Mouse (Mus musculus): ENCODE results near the gene Pex19. TPM values are rescaled to one million over a fixed set of nuclear protein-coding genes. Genes with fewer than 3 reads are reported as not detected.

Gene Pex19
- polyA plus RNA-seq, 1 experiment from 2014 or later, result 156 TPM

DNA sequence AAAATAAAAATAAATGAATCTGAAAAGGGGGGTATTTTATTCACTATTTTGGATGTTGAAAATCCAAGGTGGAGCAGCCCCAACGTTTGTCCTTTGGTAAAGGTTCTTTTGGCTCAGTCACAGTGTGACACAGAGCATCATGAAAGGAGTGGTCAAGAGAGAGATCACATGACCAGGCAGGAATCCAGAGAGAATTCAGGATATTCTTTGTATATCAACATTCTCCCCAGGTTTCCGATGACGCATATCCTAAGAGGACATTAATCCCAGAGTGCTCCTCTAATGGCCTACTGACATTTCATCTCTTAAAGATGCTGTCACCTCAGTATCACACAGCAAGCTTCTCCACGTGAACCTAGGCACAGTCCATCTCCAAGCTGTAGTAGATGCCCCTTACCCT is 22.9 kb upstream of the Pex19 start:
- 90% methylated on average over 4 of the region's 4 CpGs for WGBS
- H3K36me3 ChIP-seq (ENCODE audit: control insufficient read depth, insufficient read depth, low read length), result peaks cover 91% of the 10 kb centered on the region
- ATAC-seq (ENCODE audit: low FRiP score, low TSS enrichment) (no peak), DNase-seq (no peak)
- H3K4me3 ChIP-seq (replicated peaks; ENCODE audit: low read depth, low read length), result no peak overlapping the region
- no peaks in the 10 kb centered on the region for H3K27me3 ChIP-seq (ENCODE audit: control insufficient read depth, insufficient read depth, low read length)
- no peak overlapping the region for H3K9ac ChIP-seq (replicated peaks; ENCODE audit: low read length)
- H3K4me1 ChIP-seq (ENCODE audit: control insufficient read depth, insufficient read depth, low read length), result no peaks in the 10 kb centered on the region
- no peaks in the 10 kb centered on the region for H3K9me3 ChIP-seq (ENCODE audit: control insufficient read depth, low read length)
- no peak overlapping the region for H3K4me2 ChIP-seq (ENCODE audit: low read length)
- H3K27ac ChIP-seq (replicated peaks; ENCODE audit: low read depth, low read length), result no peak overlapping the region

DNA sequence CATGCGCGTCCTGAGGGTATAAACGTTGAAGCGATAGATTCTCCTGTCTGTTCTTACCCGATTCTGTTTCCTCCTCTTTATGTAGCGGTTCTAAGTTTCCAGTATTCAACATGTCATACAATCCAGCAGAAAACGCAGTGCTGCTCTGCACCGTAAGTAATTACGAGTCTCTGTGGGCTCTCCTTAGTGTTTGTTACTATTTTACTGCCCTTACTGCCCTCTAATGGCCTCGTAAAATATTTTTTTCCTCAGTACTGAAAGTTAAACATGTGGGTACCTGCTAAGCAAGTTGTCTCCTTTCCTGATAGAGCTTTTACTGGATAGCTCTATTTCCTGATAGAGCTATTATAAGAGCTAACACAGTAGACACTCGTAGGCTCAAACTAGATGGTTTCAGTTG is 21.5 kb upstream of the Pex19 start:
- no peak overlapping the region for H3K4me2 ChIP-seq (ENCODE audit: low read length)
- no peak overlapping the region for H3K27ac ChIP-seq (replicated peaks; ENCODE audit: low read depth, low read length)
- H3K9ac ChIP-seq (replicated peaks; ENCODE audit: low read length), result no peak overlapping the region
- H3K4me1 ChIP-seq (ENCODE audit: control insufficient read depth, insufficient read depth, low read length), result no peaks in the 10 kb centered on the region
- ATAC-seq (ENCODE audit: low FRiP score, low TSS enrichment), result no peak
- no peak overlapping the region for H3K4me3 ChIP-seq (replicated peaks; ENCODE audit: low read depth, low read length)
- no peaks in the 10 kb centered on the region for H3K27me3 ChIP-seq (ENCODE audit: control insufficient read depth, insufficient read depth, low read length)
- peaks cover 94% of the 10 kb centered on the region for H3K36me3 ChIP-seq (ENCODE audit: control insufficient read depth, insufficient read depth, low read length)
- 79% methylated on average over 11 of the region's 11 CpGs for WGBS
- no peaks in the 10 kb centered on the region for H3K9me3 ChIP-seq (ENCODE audit: control insufficient read depth, low read length)
- peak; percentile 59 for DNase-seq

DNA sequence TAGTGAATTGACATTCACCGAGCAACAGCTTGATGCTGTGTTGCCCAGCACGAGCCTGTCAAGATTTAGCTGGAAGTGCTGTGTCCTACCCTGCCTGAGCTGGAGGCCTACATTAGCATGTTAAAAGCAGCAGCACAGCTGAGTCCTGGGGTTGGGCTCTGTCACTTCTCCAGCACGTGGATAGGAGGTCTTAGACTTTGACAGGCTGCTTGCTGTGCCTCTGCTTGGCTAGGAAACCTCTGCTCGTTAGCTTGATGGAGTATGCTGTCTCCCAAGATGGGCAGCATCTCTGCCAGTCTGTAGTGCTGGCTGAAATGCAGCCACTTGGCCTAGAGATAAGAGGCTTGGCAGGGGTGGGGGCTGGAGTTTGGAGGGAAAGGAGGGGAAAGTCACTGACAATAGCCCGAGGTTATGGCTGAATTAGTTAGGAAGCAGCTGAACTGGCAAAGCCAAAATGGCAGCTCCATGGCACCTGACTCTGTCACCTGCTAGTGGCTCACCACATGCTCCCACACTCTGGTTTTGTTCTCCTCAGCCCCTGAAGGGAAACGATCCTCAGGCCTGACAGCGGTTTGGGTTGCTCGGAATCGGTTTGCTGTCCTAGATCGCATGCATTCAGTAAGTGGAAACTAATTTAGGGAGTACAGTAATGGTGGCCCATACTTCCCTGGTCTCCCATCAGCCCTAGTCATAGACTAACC is 18.6 kb upstream of the Pex19 start:
- no peaks in the 10 kb centered on the region for H3K4me1 ChIP-seq (ENCODE audit: control insufficient read depth, insufficient read depth, low read length)
- 61% methylated on average over 10 of the region's 10 CpGs for WGBS
- peaks cover 96% of the 10 kb centered on the region for H3K36me3 ChIP-seq (ENCODE audit: control insufficient read depth, insufficient read depth, low read length)
- no peak overlapping the region for H3K27ac ChIP-seq (replicated peaks; ENCODE audit: low read depth, low read length)
- no peak overlapping the region for H3K4me3 ChIP-seq (replicated peaks; ENCODE audit: low read depth, low read length)
- H3K4me2 ChIP-seq (ENCODE audit: low read length), result no peak overlapping the region
- DNase-seq, result peak; percentile 11
- ATAC-seq (ENCODE audit: low FRiP score, low TSS enrichment), result no peak
- no peak overlapping the region for H3K9ac ChIP-seq (replicated peaks; ENCODE audit: low read length)
- H3K27me3 ChIP-seq (ENCODE audit: control insufficient read depth, insufficient read depth, low read length), result no peaks in the 10 kb centered on the region
- H3K9me3 ChIP-seq (ENCODE audit: control insufficient read depth, low read length), result no peaks in the 10 kb centered on the region

DNA sequence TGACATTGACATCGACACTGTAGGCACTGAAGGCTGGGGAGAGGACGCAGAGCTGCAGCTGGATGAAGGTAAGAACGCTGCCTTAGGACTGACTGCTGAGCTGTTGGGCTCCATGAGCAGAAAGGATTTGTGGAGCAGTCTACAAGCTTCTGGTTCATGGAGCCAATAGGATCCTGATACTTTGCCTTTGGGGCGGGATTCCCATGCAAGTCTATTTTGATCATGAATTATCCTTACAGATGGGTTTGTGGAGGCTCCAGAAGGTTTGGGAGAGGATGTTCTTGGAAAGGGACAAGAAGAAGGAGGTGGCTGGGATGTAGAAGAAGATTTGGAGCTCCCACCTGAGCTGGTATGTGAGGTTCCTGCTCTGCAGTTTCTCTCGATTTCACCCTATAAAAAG is 9.6 kb upstream of the Pex19 start:
- H3K4me2 ChIP-seq (ENCODE audit: low read length), result no peak overlapping the region
- WGBS, result 94% methylated on average over 5 of the region's 5 CpGs
- H3K27ac ChIP-seq (replicated peaks; ENCODE audit: low read depth, low read length), result no peak overlapping the region
- ATAC-seq (ENCODE audit: low FRiP score, low TSS enrichment), result no peak
- no peaks in the 10 kb centered on the region for H3K4me1 ChIP-seq (ENCODE audit: control insufficient read depth, insufficient read depth, low read length)
- peaks cover 100% of the 10 kb centered on the region for H3K36me3 ChIP-seq (ENCODE audit: control insufficient read depth, insufficient read depth, low read length)
- H3K4me3 ChIP-seq (replicated peaks; ENCODE audit: low read depth, low read length), result no peak overlapping the region
- no peaks in the 10 kb centered on the region for H3K9me3 ChIP-seq (ENCODE audit: control insufficient read depth, low read length)
- DNase-seq, result no peak
- H3K9ac ChIP-seq (replicated peaks; ENCODE audit: low read length), result no peak overlapping the region
- no peaks in the 10 kb centered on the region for H3K27me3 ChIP-seq (ENCODE audit: control insufficient read depth, insufficient read depth, low read length)

DNA sequence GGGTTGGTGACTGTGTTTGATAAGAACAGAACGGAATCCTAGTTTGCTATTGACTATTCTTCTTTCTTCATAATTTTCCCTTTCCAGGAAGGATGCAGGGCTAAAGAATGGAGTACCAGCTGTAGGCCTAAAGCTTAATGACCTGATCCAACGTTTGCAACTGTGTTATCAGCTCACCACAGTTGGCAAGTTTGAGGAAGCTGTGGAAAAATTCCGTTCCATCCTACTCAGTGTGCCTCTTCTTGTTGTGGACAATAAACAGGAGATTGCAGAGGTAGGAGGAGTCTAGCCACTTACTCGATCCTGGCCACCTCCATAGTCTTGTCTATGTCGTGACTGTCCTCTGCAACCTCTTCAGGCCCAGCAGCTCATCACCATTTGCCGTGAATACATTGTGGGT is 7.5 kb upstream of the Pex19 start:
- Histone ChIP-seq H3K4me3 (replicated peaks; ENCODE audit: low read depth, low read length) (no peak overlapping the region), H3K36me3 (ENCODE audit: control insufficient read depth, insufficient read depth, low read length) (peaks cover 99% of the 10 kb centered on the region), H3K27ac (replicated peaks; ENCODE audit: low read depth, low read length) (no peak overlapping the region), H3K4me2 (ENCODE audit: low read length) (no peak overlapping the region), H3K27me3 (ENCODE audit: control insufficient read depth, insufficient read depth, low read length) (no peaks in the 10 kb centered on the region), H3K4me1 (ENCODE audit: control insufficient read depth, insufficient read depth, low read length) (no peaks in the 10 kb centered on the region), H3K9ac (replicated peaks; ENCODE audit: low read length) (no peak overlapping the region), H3K9me3 (ENCODE audit: control insufficient read depth, low read length) (no peaks in the 10 kb centered on the region)
- no peak for ATAC-seq (ENCODE audit: low FRiP score, low TSS enrichment)
- no peak for DNase-seq
- 88% methylated on average over 6 of the region's 6 CpGs for WGBS

DNA sequence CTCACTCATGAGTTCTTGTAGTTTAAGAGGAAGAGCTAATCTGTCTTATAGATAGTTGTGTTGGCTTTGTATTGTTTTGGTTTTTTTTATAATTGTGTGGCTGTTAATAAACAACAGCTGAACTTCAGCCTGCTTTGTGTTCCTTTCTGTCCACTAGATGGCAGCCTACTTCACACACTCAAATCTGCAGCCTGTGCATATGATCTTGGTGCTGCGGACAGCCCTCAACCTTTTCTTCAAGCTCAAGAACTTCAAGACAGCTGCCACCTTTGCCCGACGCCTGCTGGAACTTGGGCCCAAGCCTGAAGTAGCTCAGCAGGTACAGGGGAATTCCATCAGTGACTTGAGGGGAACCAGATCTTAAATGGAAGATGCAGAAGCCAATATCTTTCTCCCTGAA is 6.8 kb upstream of the Pex19 start:
- ATAC-seq (ENCODE audit: low FRiP score, low TSS enrichment) (no peak), DNase-seq (peak; percentile 84)
- H3K27me3 ChIP-seq (ENCODE audit: control insufficient read depth, insufficient read depth, low read length), result no peaks in the 10 kb centered on the region
- no peak overlapping the region for H3K4me3 ChIP-seq (replicated peaks; ENCODE audit: low read depth, low read length)
- H3K36me3 ChIP-seq (ENCODE audit: control insufficient read depth, insufficient read depth, low read length), result peaks cover 92% of the 10 kb centered on the region
- H3K9me3 ChIP-seq (ENCODE audit: control insufficient read depth, low read length), result no peaks in the 10 kb centered on the region
- H3K27ac ChIP-seq (replicated peaks; ENCODE audit: low read depth, low read length), result no peak overlapping the region
- no peaks in the 10 kb centered on the region for H3K4me1 ChIP-seq (ENCODE audit: control insufficient read depth, insufficient read depth, low read length)
- 43% methylated on average over 3 of the region's 3 CpGs for WGBS
- no peak overlapping the region for H3K4me2 ChIP-seq (ENCODE audit: low read length)
- no peak overlapping the region for H3K9ac ChIP-seq (replicated peaks; ENCODE audit: low read length)

DNA sequence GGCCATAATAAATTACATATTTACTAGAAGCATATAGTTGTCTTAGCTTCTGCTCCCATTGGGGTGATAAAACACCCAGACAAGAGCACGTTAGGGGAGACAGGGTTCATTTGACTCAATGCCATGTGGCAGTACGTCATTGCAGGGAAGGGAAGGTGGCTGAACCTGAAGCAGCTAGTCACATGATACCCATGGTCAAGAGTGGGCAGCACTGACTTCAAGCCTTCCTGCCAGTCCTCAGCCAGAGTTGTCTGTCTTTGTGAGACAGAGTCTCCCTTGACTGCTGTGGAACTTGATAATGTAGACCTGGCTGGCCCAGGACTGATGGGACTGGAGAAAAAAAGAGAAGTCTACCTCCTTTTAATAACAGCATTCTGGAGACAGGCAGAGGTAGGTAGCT is 3.9 kb upstream of the Pex19 start:
- no peak for ATAC-seq (ENCODE audit: low FRiP score, low TSS enrichment)
- Histone ChIP-seq H3K27ac (replicated peaks; ENCODE audit: low read depth, low read length) (no peak overlapping the region), H3K4me2 (ENCODE audit: low read length) (no peak overlapping the region), H3K4me3 (replicated peaks; ENCODE audit: low read depth, low read length) (no peak overlapping the region), H3K27me3 (ENCODE audit: control insufficient read depth, insufficient read depth, low read length) (no peaks in the 10 kb centered on the region), H3K9ac (replicated peaks; ENCODE audit: low read length) (no peak overlapping the region), H3K36me3 (ENCODE audit: control insufficient read depth, insufficient read depth, low read length) (peaks cover 63% of the 10 kb centered on the region), H3K4me1 (ENCODE audit: control insufficient read depth, insufficient read depth, low read length) (peaks cover 11% of the 10 kb centered on the region), H3K9me3 (ENCODE audit: control insufficient read depth, low read length) (no peaks in the 10 kb centered on the region)
- no peak for DNase-seq
- WGBS, result 88% methylated on average over 2 of the region's 2 CpGs

DNA sequence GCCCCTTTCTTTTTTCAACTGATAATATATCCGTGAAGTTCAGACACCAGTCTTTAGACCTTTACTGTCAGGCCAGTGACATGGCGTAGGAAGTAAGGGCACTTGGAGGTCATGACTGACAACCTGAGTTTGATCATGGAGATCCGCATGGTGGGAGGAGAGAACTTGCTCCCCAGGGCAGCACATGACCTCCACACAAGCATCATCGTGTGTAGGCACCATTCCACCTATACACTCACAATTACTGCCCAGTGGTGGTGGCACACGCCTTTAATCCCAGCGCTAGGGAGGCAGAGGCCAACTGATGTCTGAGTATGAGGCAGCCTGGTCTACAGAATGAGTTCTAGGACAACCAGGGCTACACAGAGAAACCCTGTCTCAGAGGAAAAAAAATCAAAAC is 2.0 kb upstream of the Pex19 start:
- H3K4me2 ChIP-seq (ENCODE audit: low read length), result no peak overlapping the region
- DNase-seq (no peak), ATAC-seq (ENCODE audit: low FRiP score, low TSS enrichment) (no peak)
- peaks cover 55% of the 10 kb centered on the region for H3K36me3 ChIP-seq (ENCODE audit: control insufficient read depth, insufficient read depth, low read length)
- H3K9me3 ChIP-seq (ENCODE audit: control insufficient read depth, low read length), result no peaks in the 10 kb centered on the region
- no peaks in the 10 kb centered on the region for H3K27me3 ChIP-seq (ENCODE audit: control insufficient read depth, insufficient read depth, low read length)
- H3K9ac ChIP-seq (replicated peaks; ENCODE audit: low read length), result no peak overlapping the region
- WGBS, result 80% methylated on average over 6 of the region's 6 CpGs
- no peak overlapping the region for H3K27ac ChIP-seq (replicated peaks; ENCODE audit: low read depth, low read length)
- peaks cover 13% of the 10 kb centered on the region for H3K4me1 ChIP-seq (ENCODE audit: control insufficient read depth, insufficient read depth, low read length)
- H3K4me3 ChIP-seq (replicated peaks; ENCODE audit: low read depth, low read length), result no peak overlapping the region

DNA sequence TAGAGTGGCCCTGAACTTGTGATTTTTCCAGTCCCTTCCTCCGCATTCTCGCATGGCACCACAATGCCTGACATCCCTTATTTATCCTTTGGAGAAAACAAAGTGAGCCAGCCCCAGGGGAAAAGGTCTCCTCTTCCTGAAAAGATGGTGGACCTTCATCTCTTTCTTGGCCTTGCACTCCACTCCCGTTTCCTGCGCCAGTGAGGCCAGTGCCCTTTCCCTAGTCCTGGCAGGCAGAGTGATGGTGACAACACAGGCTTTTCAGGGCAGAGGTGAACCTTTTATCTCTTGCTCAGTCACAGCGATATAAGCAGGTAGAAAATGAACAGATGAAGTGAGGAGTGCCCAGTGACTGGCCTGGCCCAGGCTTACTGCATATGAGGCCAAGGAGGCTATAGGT is 932 bp downstream of the Pex19 start:
- no peak overlapping the region for H3K27ac ChIP-seq (replicated peaks; ENCODE audit: low read depth, low read length)
- H3K4me2 ChIP-seq (ENCODE audit: low read length), result peak overlapping the region; percentile 76
- no peaks in the 10 kb centered on the region for H3K9me3 ChIP-seq (ENCODE audit: control insufficient read depth, low read length)
- no peak for DNase-seq
- H3K9ac ChIP-seq (replicated peaks; ENCODE audit: low read length), result peak overlapping the region; percentile 73; the same call in 1 of the 2 replicates
- peaks cover 53% of the 10 kb centered on the region for H3K36me3 ChIP-seq (ENCODE audit: control insufficient read depth, insufficient read depth, low read length)
- peaks cover 13% of the 10 kb centered on the region for H3K4me1 ChIP-seq (ENCODE audit: control insufficient read depth, insufficient read depth, low read length)
- H3K4me3 ChIP-seq (replicated peaks; ENCODE audit: low read depth, low read length), result peak overlapping the region; percentile 73
- 55% methylated on average over 5 of the region's 5 CpGs for WGBS
- H3K27me3 ChIP-seq (ENCODE audit: control insufficient read depth, insufficient read depth, low read length), result no peaks in the 10 kb centered on the region
- no peak for ATAC-seq (ENCODE audit: low FRiP score, low TSS enrichment)
